Mouse (Mus musculus) lung, adult 2 months (tissue): ENCODE measurements around the gene Tomm22. TPM values are rescaled to one million over a fixed set of nuclear protein-coding genes. Genes with fewer than 3 reads are reported as not detected.

Experiments used
- DNase-seq: peaks from one replicate; pipeline ENCODE4 v3.0.0; 2022
- H3K4me1 ChIP-seq: fragments of 200-500 bp; 2 replicates; pipeline ENCODE4 v1.6.1; 2011; ENCODE audit warnings: low read length; ENCODE audit not compliant: control insufficient read depth, insufficient read depth
- H3K4me3 ChIP-seq: fragments of 200-500 bp; replicated peaks from 2 replicates; pipeline ENCODE3; 2011; ENCODE audit warnings: low read depth, mild to moderate bottlenecking, control low read depth, low read length; ENCODE audit errors: extremely low read depth
- CTCF ChIP-seq: fragments of 200-500 bp; IDR thresholded peaks from 2 replicates; pipeline ENCODE4 v1.5.1; 2011; ENCODE audit warnings: mild to moderate bottlenecking, low read length, control low read depth; ENCODE audit not compliant: insufficient read depth
- POLR2A ChIP-seq: fragments of 200-500 bp; IDR thresholded peaks from 2 replicates; pipeline ENCODE4 v1.6.1; 2011; ENCODE audit warnings: low read depth, mild to moderate bottlenecking, control low read depth, low read length, borderline replicate concordance; ENCODE audit errors: extremely low read depth
- WGBS: fragments of 180-500 bp; shearing (Covaris S2); methylation state at CpG from one replicate; pipeline ENCODE4 v1.1.7; 2018; 5-methylcytosine and 5-hydroxymethylcytosine counted together
- polyA plus RNA-seq: library from polyadenylated mRNA; depleted of rRNA; stranded (reverse); fragments of >200 nt; gene quantifications from 2 replicates; pipeline ENCODE4 v1.2.3, GENCODE M21; 2012; rRNA removed

The Tomm22 gene
- polyA plus RNA-seq, 1 experiment: 31.9 TPM

- Histone ChIP-seq H3K4me3 (no peak overlapping the region), H3K4me1 (no peaks in the 10 kb centered on the region)
- TF ChIP-seq POLR2A: no peak
- no peak for TF ChIP-seq CTCF
- no peak for DNase-seq
- 73% methylated on average over 17 of the region's 17 CpGs for WGBS
Observed at GRCm38 (mm10) chr15:79706603-79707214, 36.0 kb downstream of the Tomm22 start.

- H3K4me1 ChIP-seq: no peaks in the 10 kb centered on the region
- WGBS: 94% methylated on average over 5 of the region's 5 CpGs
- TF ChIP-seq CTCF (no peak), POLR2A (no peak)
- H3K4me3 ChIP-seq: no peak overlapping the region
- DNase-seq: no peak
Observed at GRCm38 (mm10) chr15:79708229-79708822, 37.7 kb downstream of the Tomm22 start.

GRCm38 (mm10) chr15:79715646-79716045, 45.0 kb downstream of the Tomm22 start:
- H3K4me1 ChIP-seq: no peaks in the 10 kb centered on the region
- no peak for DNase-seq
- WGBS: 94% methylated on average over 7 of the region's 7 CpGs
- H3K4me3 ChIP-seq: no peak overlapping the region
- no peak for TF ChIP-seq CTCF
- no peak for TF ChIP-seq POLR2A

DNA sequence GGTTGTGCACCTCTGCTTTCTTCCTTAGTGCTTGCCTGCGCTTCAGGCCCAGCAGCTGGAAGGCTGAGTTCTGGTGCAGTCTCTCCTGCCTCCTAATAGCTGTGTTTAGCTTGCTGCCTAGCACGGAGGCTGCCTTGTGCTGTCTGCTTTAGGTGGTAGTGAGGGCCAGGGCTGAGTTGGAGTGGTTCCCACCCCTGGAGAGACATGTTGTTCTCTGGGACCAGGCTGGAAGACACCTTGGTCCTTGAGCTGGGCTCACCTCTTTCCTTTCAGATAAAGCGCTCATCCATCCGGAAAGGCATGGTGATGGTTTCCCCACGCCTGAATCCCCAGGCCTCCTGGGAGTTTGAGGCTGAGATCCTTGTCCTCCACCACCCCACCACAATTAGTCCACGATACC, 46.0 kb downstream of the Tomm22 start:
- no peak for DNase-seq
- 94% methylated on average over 6 of the region's 6 CpGs for WGBS
- TF ChIP-seq POLR2A (no peak), CTCF (no peak)
- H3K4me3 ChIP-seq: no peak overlapping the region
- no peaks in the 10 kb centered on the region for H3K4me1 ChIP-seq

GRCm38 (mm10) chr15:79720267-79720666, 49.6 kb downstream of the Tomm22 start:
- WGBS: 91% methylated on average over 8 of the region's 8 CpGs
- no peak overlapping the region for H3K4me3 ChIP-seq
- no peaks in the 10 kb centered on the region for H3K4me1 ChIP-seq
- DNase-seq: no peak
- TF ChIP-seq POLR2A: no peak
- TF ChIP-seq CTCF: no peak

DNA sequence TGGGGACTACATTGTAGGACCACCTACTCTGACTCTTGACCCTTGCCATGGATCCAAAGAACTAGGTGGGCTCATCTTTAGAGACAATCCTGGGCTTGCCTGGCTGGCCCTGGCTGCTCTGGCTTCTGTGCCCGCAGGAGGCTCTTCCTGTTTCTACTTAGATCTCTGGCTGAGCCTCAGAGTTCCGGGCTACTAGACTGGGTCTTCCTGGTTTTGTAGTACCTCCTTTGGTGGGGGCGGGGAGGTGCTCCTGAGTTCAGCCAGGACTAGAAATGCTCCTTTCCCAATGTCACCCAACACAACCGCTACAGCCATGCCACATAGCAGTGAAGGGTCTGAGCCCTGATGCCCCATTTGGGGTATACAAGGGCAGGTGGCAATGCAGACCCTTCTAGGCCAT, 50.1 kb downstream of the Tomm22 start:
- TF ChIP-seq POLR2A (no peak), CTCF (no peak)
- DNase-seq: no peak
- H3K4me3 ChIP-seq: no peak overlapping the region
- no peaks in the 10 kb centered on the region for H3K4me1 ChIP-seq
- WGBS: 64% methylated on average over 4 of the region's 4 CpGs

Other genes with a start within 250 kb of the Tomm22 start
- gene Csnk1e, start 215.3 kb upstream of the Tomm22 start, polyA plus RNA-seq: 90.8 and 109 TPM in 2 replicates
- gene Kcnj4, start 165.6 kb upstream of the Tomm22 start, polyA plus RNA-seq: not detected in 2 replicates
- gene Kdelr3, start 154.4 kb upstream of the Tomm22 start, polyA plus RNA-seq: 16.9 and 19.4 TPM in 2 replicates
- 255 and 299 TPM in 2 replicates for gene Ddx17, start 124.1 kb upstream of the Tomm22 start, polyA plus RNA-seq
- gene Dmc1, start 65.8 kb upstream of the Tomm22 start, polyA plus RNA-seq: 0.10 and 0.12 TPM in 2 replicates
- gene Fam227a, start 11.9 kb upstream of the Tomm22 start, polyA plus RNA-seq: 2.1 and 4.2 TPM in 2 replicates
- 10.2 and 18.2 TPM in 2 replicates for gene Cby1, start 11.7 kb upstream of the Tomm22 start, polyA plus RNA-seq
- gene Josd1, start 17.1 kb downstream of the Tomm22 start, polyA plus RNA-seq: 16.3 and 22.2 TPM in 2 replicates
- 33.4 and 37.3 TPM in 2 replicates for gene Gtpbp1, start 20.0 kb downstream of the Tomm22 start, polyA plus RNA-seq
- gene Sun2, start 71.7 kb downstream of the Tomm22 start, polyA plus RNA-seq: 74.7 and 88.6 TPM in 2 replicates
- 51.1 and 51.2 TPM in 2 replicates for gene Dnal4, start 107.0 kb downstream of the Tomm22 start, polyA plus RNA-seq
- gene Nptxr, start 133.9 kb downstream of the Tomm22 start, polyA plus RNA-seq: 3.1 and 3.7 TPM in 2 replicates
- 0.50 and 1.4 TPM in 2 replicates for gene Npcd, start 163.4 kb downstream of the Tomm22 start, polyA plus RNA-seq
- gene Cbx6, start 163.8 kb downstream of the Tomm22 start, polyA plus RNA-seq: 87.3 and 94.1 TPM in 2 replicates
- gene Apobec3, start 220.8 kb downstream of the Tomm22 start, polyA plus RNA-seq: 29.7 and 36.7 TPM in 2 replicates